Mouse (Mus musculus) ES-Bruce4 (cell line): ENCODE measurements around the gene Fgb. TPM values are rescaled to one million over a fixed set of nuclear protein-coding genes. Genes with fewer than 3 reads are reported as not detected.

Experiments
- H3K27ac ChIP-seq: 2 replicates; pipeline ENCODE4 v1.5.1; 2012; ENCODE audit warnings: low read length, inconsistent platforms; ENCODE audit not compliant: insufficient read depth
- H3K27me3 ChIP-seq: 2 replicates; pipeline ENCODE4 v1.6.1; 2012; ENCODE audit warnings: mild to moderate bottlenecking, low read length, inconsistent platforms; ENCODE audit not compliant: control insufficient read depth, poor library complexity, insufficient read depth, severe bottlenecking
- H3K36me3 ChIP-seq: 2 replicates; pipeline ENCODE4 v1.6.1; 2012; ENCODE audit warnings: inconsistent platforms, mild to moderate bottlenecking, low read length, moderate library complexity; ENCODE audit not compliant: control insufficient read depth, poor library complexity, insufficient read depth, severe bottlenecking
- H3K4me1 ChIP-seq: one replicate; pipeline ENCODE4 v1.8.1; 2011; ENCODE audit warnings: low read length; ENCODE audit not compliant: control insufficient read depth, insufficient read depth
- H3K4me3 ChIP-seq: 2 replicates; pipeline ENCODE4 v1.5.1; 2011; ENCODE audit warnings: low read depth, mild to moderate bottlenecking, low read length
- H3K9ac ChIP-seq: 2 replicates; pipeline ENCODE4 v1.6.1; 2012; ENCODE audit warnings: low read depth, mild to moderate bottlenecking, inconsistent platforms; ENCODE audit not compliant: poor library complexity, severe bottlenecking
- H3K9me3 ChIP-seq: replicated peaks from 2 replicates; pipeline ENCODE4 v1.6.1; 2012; ENCODE audit warnings: mild to moderate bottlenecking, low read length, inconsistent platforms; ENCODE audit not compliant: control insufficient read depth, poor library complexity, insufficient read depth, severe bottlenecking
- CTCF ChIP-seq: IDR thresholded peaks from one replicate; pipeline ENCODE4 v1.8.1; 2011; ENCODE audit warnings: low read depth, low read length
- EP300 ChIP-seq: IDR thresholded peaks from 2 replicates; pipeline ENCODE4 v1.6.1; 2011; ENCODE audit warnings: low read depth, low read length; ENCODE audit not compliant: insufficient read depth
- POLR2A ChIP-seq: IDR thresholded peaks from one replicate; pipeline ENCODE4 v1.8.1; 2011; ENCODE audit warnings: low read length; ENCODE audit not compliant: insufficient read depth
- polyA plus RNA-seq: library from polyadenylated mRNA; stranded (reverse); fragments of >200 nt; gene quantifications from 2 replicates; pipeline ENCODE4 v1.2.4, GENCODE M21; 2011; ENCODE audit warnings: low read depth; ENCODE audit not compliant: missing spikeins, insufficient read depth, insufficient read length

Gene Fgb
- polyA plus RNA-seq, 1 experiment = not detected

GRCm38 (mm10) chr3:83053758-83054157, 4.1 kb upstream of the Fgb start:
- TF ChIP-seq POLR2A (no peak), CTCF (no peak), EP300 (no peak)
- Histone ChIP-seq H3K27ac (no peak overlapping the region), H3K9ac (no peak overlapping the region), H3K27me3 (no peaks in the 10 kb centered on the region), H3K4me3 (no peak overlapping the region), H3K9me3 (no peaks in the 10 kb centered on the region), H3K4me1 (no peaks in the 10 kb centered on the region), H3K36me3 (peaks cover 5% of the 10 kb centered on the region)

DNA sequence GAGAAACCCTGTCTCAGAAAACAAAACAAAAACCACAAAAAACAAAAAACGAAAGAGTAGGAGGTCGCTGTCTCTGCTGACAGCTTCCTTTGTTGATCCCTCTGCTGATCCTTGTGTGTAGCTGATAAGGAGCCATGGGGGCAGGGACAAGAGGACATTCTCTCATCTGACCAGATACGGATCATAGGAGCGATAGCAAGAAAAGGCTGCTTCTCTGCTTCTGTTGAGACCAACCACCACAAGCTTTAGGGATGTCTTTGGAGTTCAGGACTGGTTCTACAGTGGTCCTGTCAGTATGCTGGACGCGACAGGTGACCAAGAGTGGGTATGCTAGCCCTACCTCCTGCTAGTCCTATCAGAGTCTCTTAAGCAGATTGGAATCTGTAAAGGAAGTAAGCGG, 3.5 kb upstream of the Fgb start:
- no peaks in the 10 kb centered on the region for H3K36me3 ChIP-seq
- H3K9me3 ChIP-seq = no peaks in the 10 kb centered on the region
- H3K9ac ChIP-seq = no peak overlapping the region
- no peaks in the 10 kb centered on the region for H3K4me1 ChIP-seq
- H3K4me3 ChIP-seq = no peak overlapping the region
- TF ChIP-seq CTCF = no peak
- H3K27me3 ChIP-seq = no peaks in the 10 kb centered on the region
- no peak overlapping the region for H3K27ac ChIP-seq

- Histone ChIP-seq H3K4me1 (no peaks in the 10 kb centered on the region), H3K27ac (no peak overlapping the region), H3K4me3 (no peak overlapping the region), H3K36me3 (no peaks in the 10 kb centered on the region), H3K9ac (no peak overlapping the region), H3K27me3 (no peaks in the 10 kb centered on the region), H3K9me3 (no peaks in the 10 kb centered on the region)
- TF ChIP-seq CTCF = no peak
- no peak for TF ChIP-seq POLR2A
These were observed 2.4 kb upstream of the Fgb start for GRCm38 (mm10) chr3:83052102-83052501.

DNA sequence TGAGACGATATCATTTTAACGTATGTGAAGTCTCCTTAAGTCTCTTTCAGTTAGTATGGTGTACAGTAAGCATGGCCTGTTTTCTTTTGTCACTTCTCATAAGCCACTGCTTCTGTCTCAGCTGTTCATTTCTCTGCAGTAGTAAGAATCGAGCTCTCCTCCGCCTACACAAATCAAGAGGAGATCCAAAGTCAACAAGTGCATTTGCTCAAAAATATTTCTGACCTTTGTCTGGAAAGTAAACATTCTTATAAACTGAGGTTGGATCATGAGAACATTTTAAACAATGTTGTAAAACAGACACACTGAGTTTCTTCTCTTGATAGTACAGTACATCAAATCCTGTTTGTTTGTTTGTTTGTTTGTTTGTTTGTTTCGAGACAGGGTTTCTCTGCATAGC, 998 bp upstream of the Fgb start:
- Histone ChIP-seq H3K9ac (no peak overlapping the region), H3K9me3 (no peaks in the 10 kb centered on the region), H3K27ac (no peak overlapping the region), H3K27me3 (no peaks in the 10 kb centered on the region), H3K4me3 (no peak overlapping the region), H3K4me1 (no peaks in the 10 kb centered on the region), H3K36me3 (no peaks in the 10 kb centered on the region)
- TF ChIP-seq CTCF = no peak
- TF ChIP-seq EP300 = no peak
- no peak for TF ChIP-seq POLR2A

DNA sequence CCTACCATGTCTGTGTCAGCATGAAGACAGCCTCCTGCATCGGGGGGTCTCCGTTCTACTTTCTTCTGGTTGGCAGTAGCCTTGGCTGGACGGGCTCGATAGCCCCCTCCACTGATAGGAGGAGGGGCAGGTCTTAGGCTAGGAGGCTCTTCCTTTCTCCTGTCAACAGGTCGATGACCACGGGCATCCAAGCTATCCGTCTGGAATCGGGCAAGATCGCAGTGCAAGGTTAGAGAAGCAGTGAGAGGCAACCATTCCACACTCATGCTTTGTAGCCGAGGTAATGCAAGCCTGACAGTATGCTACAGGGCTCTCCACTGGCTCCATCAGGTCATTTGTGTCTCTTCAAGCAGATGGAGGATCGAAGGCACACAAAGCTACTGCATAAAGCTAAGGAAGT, 3.0 kb downstream of the Fgb start:
- no peak overlapping the region for H3K27ac ChIP-seq
- TF ChIP-seq CTCF (no peak), EP300 (no peak), POLR2A (no peak)
- no peak overlapping the region for H3K4me3 ChIP-seq
- no peaks in the 10 kb centered on the region for H3K9me3 ChIP-seq
- H3K4me1 ChIP-seq = no peaks in the 10 kb centered on the region
- no peaks in the 10 kb centered on the region for H3K36me3 ChIP-seq
- no peak overlapping the region for H3K9ac ChIP-seq
- H3K27me3 ChIP-seq = no peaks in the 10 kb centered on the region

- no peaks in the 10 kb centered on the region for H3K9me3 ChIP-seq
- H3K27me3 ChIP-seq = no peaks in the 10 kb centered on the region
- TF ChIP-seq POLR2A (no peak), CTCF (no peak), EP300 (no peak)
- H3K9ac ChIP-seq = no peak overlapping the region
- no peaks in the 10 kb centered on the region for H3K4me1 ChIP-seq
- no peaks in the 10 kb centered on the region for H3K36me3 ChIP-seq
- no peak overlapping the region for H3K4me3 ChIP-seq
- no peak overlapping the region for H3K27ac ChIP-seq
These were observed 7.2 kb downstream of the Fgb start for GRCm38 (mm10) chr3:83042451-83042850.

DNA sequence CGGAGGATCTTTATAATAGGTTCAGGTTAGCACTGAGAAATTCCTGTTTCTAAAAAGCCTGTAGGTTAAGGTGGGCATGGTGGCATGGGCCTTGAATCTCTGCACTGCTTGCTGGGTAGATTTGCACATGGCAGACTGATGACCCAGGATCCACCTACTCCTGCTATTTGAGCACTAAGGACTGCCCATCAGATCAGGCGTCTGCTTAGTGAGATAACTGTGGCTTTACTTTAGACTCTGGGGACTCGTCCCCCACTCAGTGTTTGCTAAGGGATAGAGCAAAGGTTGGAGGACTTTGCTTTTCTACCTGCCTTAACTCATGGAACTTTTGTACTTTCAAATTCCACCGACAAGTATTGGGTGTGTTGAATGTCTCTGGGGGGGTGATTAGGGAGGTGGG, 10.0 kb downstream of the Fgb start:
- H3K36me3 ChIP-seq = no peaks in the 10 kb centered on the region
- no peak overlapping the region for H3K4me3 ChIP-seq
- no peaks in the 10 kb centered on the region for H3K27me3 ChIP-seq
- no peak overlapping the region for H3K9ac ChIP-seq
- TF ChIP-seq EP300 = no peak
- TF ChIP-seq CTCF = no peak
- TF ChIP-seq POLR2A = no peak
- no peak overlapping the region for H3K27ac ChIP-seq
- no peaks in the 10 kb centered on the region for H3K9me3 ChIP-seq
- H3K4me1 ChIP-seq = no peaks in the 10 kb centered on the region
